Mouse (Mus musculus): Measurements from ENCODE around the gene Spock2.

GRCm38 (mm10) chr10:60081905-60082304 is 24.1 kb upstream of the Spock2 start:
- TF ChIP-seq CTCF (IDR thresholded peaks at IDR 0.05; ENCODE audit: low read depth, low read length) = no peak
- TF ChIP-seq POLR2A (IDR thresholded peaks at IDR 0.05; ENCODE audit: borderline replicate concordance, low read depth, low read length) = no peak

Data from bone marrow macrophage, adult 2 months (primary cell).